Mouse (Mus musculus) limb, embryonic 13.5 days (tissue): Measurements from ENCODE around the gene Arhgap24. TPM values are rescaled to one million over a fixed set of nuclear protein-coding genes. Genes with fewer than 3 reads are reported as not detected.

ENCODE experiments used
- ATAC-seq: fragments of 200-750 bp; cut with Nextera tagmentation; 2 replicates; pipeline ENCODE4 v1.8.0; 2017; ENCODE audit warnings: low read depth, moderate number of reproducible peaks, moderate TSS enrichment; ENCODE audit not compliant: low FRiP score
- H3K27ac ChIP-seq: fragments of 300-500 bp; sonication (generic); 2 replicates; pipeline ENCODE4 v1.5.1; 2015; ENCODE audit warnings: inconsistent platforms, mild to moderate bottlenecking, moderate library complexity
- H3K27me3 ChIP-seq: fragments of 300-500 bp; sonication (generic); 2 replicates; pipeline ENCODE4 v1.6.1; 2015; ENCODE audit warnings: mild to moderate bottlenecking, inconsistent platforms
- H3K36me3 ChIP-seq: fragments of 300-500 bp; sonication (generic); 2 replicates; pipeline ENCODE4 v1.6.1; 2015; ENCODE audit warnings: inconsistent platforms, mild to moderate bottlenecking, moderate library complexity
- H3K4me1 ChIP-seq: fragments of 300-500 bp; sonication (generic); 2 replicates; pipeline ENCODE4 v1.6.1; 2015; ENCODE audit warnings: inconsistent platforms
- H3K4me2 ChIP-seq: fragments of 300-500 bp; sonication (generic); replicated peaks from 2 replicates; pipeline ENCODE4 v1.6.1; 2015; ENCODE audit warnings: inconsistent platforms, mild to moderate bottlenecking, moderate library complexity
- H3K4me3 ChIP-seq: fragments of 300-500 bp; sonication (generic); 2 replicates; pipeline ENCODE4 v1.5.1; 2015; ENCODE audit warnings: moderate library complexity, mild to moderate bottlenecking, inconsistent platforms
- H3K9ac ChIP-seq: fragments of 300-500 bp; sonication (generic); 2 replicates; pipeline ENCODE4 v1.6.1; 2015; ENCODE audit warnings: mild to moderate bottlenecking, inconsistent platforms
- H3K9me3 ChIP-seq: fragments of 300-500 bp; sonication (generic); 2 replicates; pipeline ENCODE4 v1.6.1; 2016; ENCODE audit warnings: inconsistent platforms
- WGBS: fragments of 180-500 bp; shearing (Covaris S2); methylation state at CpG from one replicate; pipeline ENCODE4 v1.1.7; 2015; 5-methylcytosine and 5-hydroxymethylcytosine counted together
- polyA plus RNA-seq: library from polyadenylated mRNA; unstranded; fragments of >200 nt; fragmentation: Nextera tagmentation; extraction: Ambion mirVana; gene quantifications from 2 replicates; pipeline ENCODE4 v1.2.1, GENCODE M21; 2015

Arhgap24 gene
- polyA plus RNA-seq, 1 experiment from 2014 or later = 21.6 TPM

GRCm38 (mm10) chr5:102659061-102659460 is 177.9 kb downstream of the Arhgap24 start:
- H3K9me3 ChIP-seq = no peaks in the 10 kb centered on the region
- no peak overlapping the region for H3K27ac ChIP-seq
- H3K36me3 ChIP-seq = no peaks in the 10 kb centered on the region
- no peak overlapping the region for H3K4me3 ChIP-seq
- peaks cover 3% of the 10 kb centered on the region; the same call in 1 of the 2 replicates for H3K4me1 ChIP-seq
- no peak overlapping the region for H3K4me2 ChIP-seq
- H3K27me3 ChIP-seq = no peaks in the 10 kb centered on the region
- ATAC-seq = no peak
- no peak overlapping the region for H3K9ac ChIP-seq

- Histone ChIP-seq H3K27ac (peak overlapping the region; percentile 65), H3K9ac (no peak overlapping the region), H3K4me3 (no peak overlapping the region), H3K4me2 (peak overlapping the region; percentile 14; the same call in 1 of the 2 replicates), H3K36me3 (no peaks in the 10 kb centered on the region), H3K9me3 (no peaks in the 10 kb centered on the region), H3K4me1 (peaks cover 27% of the 10 kb centered on the region), H3K27me3 (no peaks in the 10 kb centered on the region)
- 20% methylated on average over 13 of the region's 13 CpGs for WGBS
- ATAC-seq = peak; percentile 84
Measured at GRCm38 (mm10) chr5:102664988-102665726, 184.0 kb downstream of the Arhgap24 start.

GRCm38 (mm10) chr5:102666886-102667285 is 185.7 kb downstream of the Arhgap24 start:
- no peak for ATAC-seq
- Histone ChIP-seq H3K9me3 (no peaks in the 10 kb centered on the region), H3K27ac (no peak overlapping the region), H3K9ac (no peak overlapping the region), H3K4me3 (no peak overlapping the region), H3K4me2 (no peak overlapping the region), H3K4me1 (peaks cover 38% of the 10 kb centered on the region), H3K27me3 (no peaks in the 10 kb centered on the region), H3K36me3 (no peaks in the 10 kb centered on the region)
- WGBS = 84% methylated on average over 3 of the region's 3 CpGs

- 84% methylated on average over 9 of the region's 9 CpGs for WGBS
Measured at GRCm38 (mm10) chr5:102667754-102668575, 186.8 kb downstream of the Arhgap24 start.

GRCm38 (mm10) chr5:102670206-102670605 is 189.0 kb downstream of the Arhgap24 start:
- WGBS = 64% methylated on average over 4 of the region's 4 CpGs
- ATAC-seq = no peak
- H3K27ac ChIP-seq = no peak overlapping the region

More at GRCm38 (mm10) chr5:102667754-102668575, 186.8 kb downstream of the Arhgap24 start:
- Histone ChIP-seq H3K4me2 (no peak overlapping the region), H3K36me3 (no peaks in the 10 kb centered on the region), H3K9ac (no peak overlapping the region), H3K4me3 (no peak overlapping the region), H3K27me3 (no peaks in the 10 kb centered on the region), H3K4me1 (peaks cover 48% of the 10 kb centered on the region), H3K27ac (no peak overlapping the region), H3K9me3 (no peaks in the 10 kb centered on the region)
- no peak for ATAC-seq

GRCm38 (mm10) chr5:102670731-102671345 is 189.6 kb downstream of the Arhgap24 start:
- Histone ChIP-seq H3K4me3 (no peak overlapping the region), H3K27ac (no peak overlapping the region), H3K36me3 (no peaks in the 10 kb centered on the region), H3K4me2 (no peak overlapping the region), H3K4me1 (peaks cover 43% of the 10 kb centered on the region), H3K27me3 (0 out of 2 replicates have a peak, but pooled peaks cover 2% of the 10 kb centered on the region), H3K9me3 (no peaks in the 10 kb centered on the region), H3K9ac (no peak overlapping the region)
- no peak for ATAC-seq
- WGBS = 40% methylated on average over 5 of the region's 5 CpGs

More at GRCm38 (mm10) chr5:102670206-102670605, 189.0 kb downstream of the Arhgap24 start:
- Histone ChIP-seq H3K27me3 (no peaks in the 10 kb centered on the region), H3K4me1 (peaks cover 47% of the 10 kb centered on the region), H3K9me3 (no peaks in the 10 kb centered on the region), H3K4me3 (no peak overlapping the region), H3K36me3 (no peaks in the 10 kb centered on the region), H3K4me2 (no peak overlapping the region), H3K9ac (no peak overlapping the region)

- no peak for ATAC-seq
- no peak overlapping the region for H3K27ac ChIP-seq
- H3K9me3 ChIP-seq = no peaks in the 10 kb centered on the region
- peaks cover 34% of the 10 kb centered on the region for H3K4me1 ChIP-seq
- 0 out of 2 replicates have a peak, but pooled peaks cover 3% of the 10 kb centered on the region for H3K27me3 ChIP-seq
- H3K4me3 ChIP-seq = no peak overlapping the region
- no peak overlapping the region for H3K9ac ChIP-seq
- H3K4me2 ChIP-seq = no peak overlapping the region
- WGBS = 61% methylated on average over 2 of the region's 2 CpGs
- no peaks in the 10 kb centered on the region for H3K36me3 ChIP-seq
Measured at GRCm38 (mm10) chr5:102675326-102675725, 194.1 kb downstream of the Arhgap24 start.

- WGBS = 44% methylated on average over 2 of the region's 2 CpGs
- Histone ChIP-seq H3K4me1 (peaks cover 23% of the 10 kb centered on the region), H3K9me3 (no peaks in the 10 kb centered on the region), H3K36me3 (no peaks in the 10 kb centered on the region), H3K4me2 (no peak overlapping the region), H3K27ac (no peak overlapping the region), H3K4me3 (no peak overlapping the region), H3K9ac (no peak overlapping the region), H3K27me3 (0 out of 2 replicates have a peak, but pooled peaks cover 3% of the 10 kb centered on the region)
- no peak for ATAC-seq
Measured at GRCm38 (mm10) chr5:102677176-102677575, 196.0 kb downstream of the Arhgap24 start.

GRCm38 (mm10) chr5:102687673-102688072 is 206.5 kb downstream of the Arhgap24 start:
- ATAC-seq = no peak
- Histone ChIP-seq H3K4me1 (no peaks in the 10 kb centered on the region), H3K36me3 (no peaks in the 10 kb centered on the region), H3K9ac (no peak overlapping the region), H3K27ac (no peak overlapping the region), H3K4me3 (no peak overlapping the region), H3K27me3 (no peaks in the 10 kb centered on the region), H3K4me2 (no peak overlapping the region), H3K9me3 (no peaks in the 10 kb centered on the region)
- WGBS = 80% methylated on average over 5 of the region's 5 CpGs

- 11% methylated on average over 4 of the region's 4 CpGs for WGBS
- H3K9me3 ChIP-seq = no peaks in the 10 kb centered on the region
- ATAC-seq = no peak
- no peak overlapping the region for H3K4me3 ChIP-seq
- H3K27me3 ChIP-seq = 0 out of 2 replicates have a peak, but pooled peaks cover 5% of the 10 kb centered on the region
- no peak overlapping the region for H3K27ac ChIP-seq
- H3K36me3 ChIP-seq = no peaks in the 10 kb centered on the region
- H3K4me2 ChIP-seq = no peak overlapping the region
- H3K9ac ChIP-seq = no peak overlapping the region
- no peaks in the 10 kb centered on the region for H3K4me1 ChIP-seq
Measured at GRCm38 (mm10) chr5:102692487-102692886, 211.3 kb downstream of the Arhgap24 start.

GRCm38 (mm10) chr5:102693192-102693591 is 212.0 kb downstream of the Arhgap24 start:
- no peak overlapping the region for H3K9ac ChIP-seq
- WGBS = 66% methylated on average over 2 of the region's 2 CpGs
- 0 out of 2 replicates have a peak, but pooled peaks cover 5% of the 10 kb centered on the region for H3K27me3 ChIP-seq
- no peaks in the 10 kb centered on the region for H3K36me3 ChIP-seq
- H3K27ac ChIP-seq = no peak overlapping the region
- no peak overlapping the region for H3K4me2 ChIP-seq
- H3K4me3 ChIP-seq = no peak overlapping the region
- ATAC-seq = no peak
- H3K9me3 ChIP-seq = no peaks in the 10 kb centered on the region
- no peaks in the 10 kb centered on the region for H3K4me1 ChIP-seq

GRCm38 (mm10) chr5:102693871-102694270 is 212.7 kb downstream of the Arhgap24 start:
- H3K27me3 ChIP-seq = 0 out of 2 replicates have a peak, but pooled peaks cover 5% of the 10 kb centered on the region
- WGBS = 87% methylated on average over 3 of the region's 3 CpGs
- no peak for ATAC-seq

More at GRCm38 (mm10) chr5:102693871-102694270, 212.7 kb downstream of the Arhgap24 start:
- Histone ChIP-seq H3K4me3 (no peak overlapping the region), H3K4me2 (no peak overlapping the region), H3K27ac (no peak overlapping the region), H3K4me1 (no peaks in the 10 kb centered on the region), H3K9me3 (no peaks in the 10 kb centered on the region), H3K9ac (no peak overlapping the region), H3K36me3 (no peaks in the 10 kb centered on the region)
